Mouse (Mus musculus) thymus, adult 2 months (tissue): Measurements from ENCODE around the gene Itpr2. TPM values are rescaled to one million over a fixed set of nuclear protein-coding genes. Genes with fewer than 3 reads are reported as not detected.

Experiments used
- DNase-seq: peaks from one replicate; pipeline ENCODE4 v3.0.0; 2021
- H3K27ac ChIP-seq: fragments of 200-500 bp; 2 replicates; pipeline ENCODE4 v1.5.1; 2012; ENCODE audit warnings: low read length, control low read depth; ENCODE audit not compliant: control insufficient read depth, insufficient read depth
- H3K27me3 ChIP-seq: fragments of 200-500 bp; 2 replicates; pipeline ENCODE4 v1.6.1; 2012; ENCODE audit warnings: mild to moderate bottlenecking, low read length, moderate library complexity, mixed read lengths; ENCODE audit not compliant: control insufficient read depth, insufficient read depth
- H3K36me3 ChIP-seq: fragments of 200-500 bp; 2 replicates; pipeline ENCODE4 v1.6.1; 2012; ENCODE audit warnings: mild to moderate bottlenecking, low read length, moderate library complexity; ENCODE audit not compliant: control insufficient read depth, insufficient read depth
- H3K4me1 ChIP-seq: fragments of 200-500 bp; replicated peaks from 2 replicates; pipeline ENCODE4 v1.6.1; 2012; ENCODE audit warnings: low read length; ENCODE audit not compliant: control insufficient read depth, insufficient read depth
- H3K4me3 ChIP-seq: fragments of 200-500 bp; 2 replicates; pipeline ENCODE4 v1.5.1; 2012; ENCODE audit warnings: mild to moderate bottlenecking, low read length, control low read depth, moderate library complexity; ENCODE audit not compliant: control insufficient read depth, insufficient read depth
- CTCF ChIP-seq: fragments of 200-500 bp; IDR thresholded peaks from 2 replicates; pipeline ENCODE4 v1.5.1; 2012; ENCODE audit warnings: mild to moderate bottlenecking, control low read depth, low read length, moderate library complexity, borderline replicate concordance; ENCODE audit not compliant: control insufficient read depth, poor library complexity, insufficient read depth; ENCODE audit errors: extremely low read depth
- POLR2A ChIP-seq: fragments of 200-500 bp; IDR thresholded peaks from 2 replicates; pipeline ENCODE4 v1.6.1; 2012; ENCODE audit warnings: mild to moderate bottlenecking, low read length, control low read depth, moderate library complexity; ENCODE audit not compliant: control insufficient read depth, poor library complexity, insufficient read depth; ENCODE audit errors: extremely low read depth
- WGBS: fragments of 180-500 bp; shearing (Covaris S2); methylation state at CpG from one replicate; pipeline ENCODE4 v1.1.7; 2018; 5-methylcytosine and 5-hydroxymethylcytosine counted together
- polyA plus RNA-seq: library from polyadenylated mRNA; depleted of rRNA; stranded (reverse); fragments of >200 nt; gene quantifications from 2 replicates; pipeline ENCODE4 v1.2.3, GENCODE M21; 2012

Itpr2 gene
- polyA plus RNA-seq, 1 experiment = 60.3 TPM

DNA sequence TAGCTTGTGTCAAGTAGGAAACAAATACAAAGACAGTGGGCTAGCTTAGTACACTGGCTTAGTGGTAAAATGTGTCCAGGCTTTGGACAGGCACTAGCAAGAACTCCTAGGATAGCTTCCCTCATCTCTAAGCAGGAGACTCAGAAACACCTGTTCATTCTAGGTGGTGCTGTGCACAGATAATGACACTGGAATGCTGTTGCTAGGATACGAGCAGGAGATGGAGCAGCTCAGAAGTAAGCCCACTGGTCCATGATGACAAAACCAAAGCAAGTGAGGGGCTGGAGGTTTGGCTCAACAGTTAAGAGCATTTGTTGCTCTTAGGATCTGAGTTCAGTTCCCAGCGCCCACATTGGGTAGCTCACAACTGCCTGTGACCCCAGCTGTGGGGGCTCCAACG, 160.1 kb downstream of the Itpr2 start:
- no peak for DNase-seq
- TF ChIP-seq CTCF (no peak), POLR2A (no peak)
- 97% methylated on average over 3 of the region's 3 CpGs for WGBS

DNA sequence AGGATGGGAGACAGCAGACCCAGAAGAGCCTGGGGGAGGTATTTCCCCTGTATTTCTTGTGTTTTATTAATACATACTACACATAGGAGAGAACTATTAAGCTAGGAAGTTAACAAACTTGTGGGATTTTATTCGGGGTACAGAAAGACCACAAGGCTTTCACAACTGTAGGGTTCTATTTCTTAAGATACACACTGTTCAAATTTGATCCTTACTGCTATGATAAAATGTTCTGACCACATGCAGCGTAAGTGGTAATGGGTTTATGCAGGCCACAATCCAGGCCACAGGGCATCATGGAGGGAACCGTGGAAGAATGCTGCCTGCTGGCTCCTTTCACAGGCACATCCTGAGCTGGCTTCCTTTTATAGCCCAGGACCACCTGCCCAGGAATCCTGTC, 160.6 kb downstream of the Itpr2 start:
- 96% methylated on average over 3 of the region's 3 CpGs for WGBS
- DNase-seq = no peak
- Histone ChIP-seq H3K4me1 (no peaks in the 10 kb centered on the region), H3K4me3 (no peak overlapping the region), H3K36me3 (peaks cover 50% of the 10 kb centered on the region), H3K27ac (no peak overlapping the region), H3K27me3 (no peaks in the 10 kb centered on the region)
- no peak for TF ChIP-seq POLR2A
- no peak for TF ChIP-seq CTCF

More for the DNA sequence above, 160.1 kb downstream of the Itpr2 start:
- no peak overlapping the region for H3K27ac ChIP-seq
- no peaks in the 10 kb centered on the region for H3K4me1 ChIP-seq
- H3K27me3 ChIP-seq = no peaks in the 10 kb centered on the region
- peaks cover 51% of the 10 kb centered on the region for H3K36me3 ChIP-seq
- H3K4me3 ChIP-seq = no peak overlapping the region

- Histone ChIP-seq H3K36me3 (peaks cover 50% of the 10 kb centered on the region), H3K4me3 (no peak overlapping the region), H3K4me1 (no peaks in the 10 kb centered on the region), H3K27ac (no peak overlapping the region), H3K27me3 (no peaks in the 10 kb centered on the region)
- no peak for DNase-seq
- no peak for TF ChIP-seq POLR2A
- no peak for TF ChIP-seq CTCF
- WGBS = 99% methylated on average over 5 of the region's 5 CpGs
These were observed 161.1 kb downstream of the Itpr2 start for GRCm38 (mm10) chr6:146340951-146341350.

- DNase-seq = peak; percentile 30
- H3K27ac ChIP-seq = no peak overlapping the region
- 84% methylated on average over 10 of the region's 10 CpGs for WGBS
These were observed 162.2 kb downstream of the Itpr2 start for GRCm38 (mm10) chr6:146339779-146340178.

DNA sequence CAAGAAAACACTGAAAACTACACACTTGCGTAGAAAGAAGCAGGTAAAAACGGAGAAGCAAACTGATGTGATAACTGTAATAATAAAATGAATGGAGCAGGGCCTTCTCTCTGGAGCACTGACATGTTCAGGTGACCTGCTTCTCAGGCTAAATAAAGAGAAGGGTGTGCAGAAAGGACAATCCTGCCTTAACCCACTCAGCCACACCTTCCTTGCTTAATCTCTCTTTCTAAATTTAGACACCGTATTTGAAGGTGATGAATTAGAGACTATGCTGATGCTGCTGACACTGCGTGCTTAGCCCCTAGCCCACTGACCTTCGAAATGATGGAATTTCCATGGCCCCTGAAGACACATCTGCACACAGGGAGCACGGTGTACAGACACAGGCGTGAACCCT, 164.8 kb downstream of the Itpr2 start:
- WGBS = 98% methylated on average over 7 of the region's 7 CpGs
- no peaks in the 10 kb centered on the region for H3K4me1 ChIP-seq
- H3K27me3 ChIP-seq = no peaks in the 10 kb centered on the region
- no peak overlapping the region for H3K4me3 ChIP-seq
- peaks cover 44% of the 10 kb centered on the region for H3K36me3 ChIP-seq
- TF ChIP-seq CTCF (no peak), POLR2A (no peak)
- no peak overlapping the region for H3K27ac ChIP-seq
- no peak for DNase-seq

More at GRCm38 (mm10) chr6:146339779-146340178, 162.2 kb downstream of the Itpr2 start:
- Histone ChIP-seq H3K4me3 (no peak overlapping the region), H3K27me3 (no peaks in the 10 kb centered on the region), H3K4me1 (no peaks in the 10 kb centered on the region), H3K36me3 (peaks cover 52% of the 10 kb centered on the region)
- TF ChIP-seq POLR2A = no peak
- TF ChIP-seq CTCF = peak; percentile 67; the same call in 1 of the 2 replicates

DNA sequence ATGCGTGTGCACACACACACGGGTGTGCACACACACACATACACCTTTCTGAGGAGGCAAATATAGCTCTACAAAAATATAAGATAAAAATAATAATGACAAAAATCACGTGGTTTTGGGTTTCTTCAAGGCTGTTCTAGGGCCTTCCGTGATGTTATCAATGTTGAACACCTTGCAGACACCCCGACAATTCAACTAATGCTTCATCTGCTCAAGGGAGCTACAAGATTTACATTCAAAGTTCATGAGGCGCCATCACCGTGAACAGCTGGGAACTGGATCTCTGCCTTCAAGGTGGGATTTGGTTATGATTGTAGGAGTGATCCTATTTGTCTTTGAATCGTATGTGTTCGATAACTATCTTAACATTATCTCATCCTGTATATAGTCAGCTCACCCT, 166.8 kb downstream of the Itpr2 start:
- DNase-seq = no peak
- Histone ChIP-seq H3K27me3 (no peaks in the 10 kb centered on the region), H3K4me1 (no peaks in the 10 kb centered on the region), H3K27ac (no peak overlapping the region), H3K4me3 (no peak overlapping the region), H3K36me3 (peaks cover 48% of the 10 kb centered on the region)
- WGBS = 89% methylated on average over 9 of the region's 9 CpGs
- TF ChIP-seq CTCF = no peak
- TF ChIP-seq POLR2A = no peak

- Histone ChIP-seq H3K27ac (no peak overlapping the region), H3K4me3 (no peak overlapping the region), H3K36me3 (peaks cover 61% of the 10 kb centered on the region), H3K4me1 (no peaks in the 10 kb centered on the region), H3K27me3 (no peaks in the 10 kb centered on the region)
- WGBS = 98% methylated on average over 3 of the region's 3 CpGs
- TF ChIP-seq POLR2A (no peak), CTCF (no peak)
- DNase-seq = no peak
These were observed 168.5 kb downstream of the Itpr2 start for GRCm38 (mm10) chr6:146333506-146333905.
